Comparison of ENCODE assay signal across 9 mouse cellular contexts in the genomic region with DNA sequence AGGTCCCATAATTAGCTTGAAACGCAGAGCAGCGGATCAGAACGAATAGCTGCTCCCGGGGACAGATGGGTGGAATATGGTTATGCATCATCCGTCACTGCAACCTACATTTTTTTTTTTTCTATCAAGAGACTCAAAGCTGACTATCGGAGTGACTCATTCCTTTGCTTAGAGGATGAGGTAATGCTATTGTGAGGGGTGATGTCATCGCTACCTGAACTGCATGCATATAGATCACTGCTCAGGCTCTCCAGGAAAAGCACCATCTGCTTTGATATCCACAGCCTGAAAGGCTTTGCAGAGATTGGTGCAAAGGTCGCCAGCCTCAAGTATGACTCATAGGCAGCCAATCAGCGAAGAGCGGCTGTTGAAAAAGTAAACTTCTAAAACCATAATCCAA. TPM values are rescaled to one million over a fixed set of nuclear protein-coding genes. Genes with fewer than 3 reads are reported as not detected.
DNase-seq lines count a peak whose midpoint lies in the region; ATAC-seq and TF ChIP-seq lines count a peak whose summit lies in the region.
"Had no signal": no experiment of that assay in that cellular context is flagged by ENCODE, and none has a peak within 500 bp of the region (broad histone marks: within the 10 kb centered on the region; RNA-seq: fewer than 3 reads in every experiment).

No protein-coding gene starts in this region.

- peak; percentile 69; the same call in 1 of the 2 replicates for ATAC-seq in neural tube, embryonic 11.5 days (ENCODE audit: insufficient read depth, low FRiP score, low TSS enrichment)
- ATAC-seq in forebrain, embryonic 15.5 days (replicated peaks): peak; percentile 86
- ATAC-seq in intestine, embryonic 16.5 days: peak; percentile 99
- peak; percentile 74 for ATAC-seq in midbrain, embryonic 16.5 days

- H3K9me3 ChIP-seq in neural tube, embryonic 11.5 days (ENCODE audit: control insufficient read depth, low read length): no peaks in the 10 kb centered on the region
- H3K9me3 ChIP-seq in forebrain, embryonic 15.5 days: no peaks in the 10 kb centered on the region
- H3K9me3 ChIP-seq in intestine, embryonic 16.5 days (ENCODE audit: control insufficient read depth, low read length): no peaks in the 10 kb centered on the region
- no peaks in the 10 kb centered on the region for H3K9me3 ChIP-seq in midbrain, embryonic 16.5 days (replicated peaks; ENCODE audit: control insufficient read depth, low read length, poor library complexity, severe bottlenecking)
- H3K9me3 ChIP-seq: embryonic facial prominence, embryonic 15.5 days had no signal

- TF ChIP-seq CTCF in lung, adult 2 months (IDR thresholded peaks at IDR 0.05; ENCODE audit: insufficient read depth, low read length): no peak

- H3K27me3 ChIP-seq in neural tube, embryonic 11.5 days (ENCODE audit: control insufficient read depth, insufficient read depth, low read length): no peaks in the 10 kb centered on the region
- no peaks in the 10 kb centered on the region for H3K27me3 ChIP-seq in forebrain, embryonic 15.5 days
- H3K27me3 ChIP-seq in intestine, embryonic 16.5 days (replicated peaks; ENCODE audit: control insufficient read depth, insufficient read depth, low read length): no peaks in the 10 kb centered on the region
- H3K27me3 ChIP-seq in midbrain, embryonic 16.5 days (ENCODE audit: control insufficient read depth, insufficient read depth, low read depth, low read length): no peaks in the 10 kb centered on the region
- H3K27me3 ChIP-seq: embryonic facial prominence, embryonic 15.5 days had no signal

- no peaks in the 10 kb centered on the region for H3K4me1 ChIP-seq in neural tube, embryonic 11.5 days (ENCODE audit: control insufficient read depth, insufficient read depth, low read length)
- peaks cover 15% of the 10 kb centered on the region for H3K4me1 ChIP-seq in forebrain, embryonic 15.5 days
- H3K4me1 ChIP-seq in intestine, embryonic 16.5 days (ENCODE audit: control insufficient read depth, insufficient read depth, low read length): peaks cover 22% of the 10 kb centered on the region; the same call in 1 of the 2 replicates
- peaks cover 5% of the 10 kb centered on the region; the same call in 1 of the 2 replicates for H3K4me1 ChIP-seq in midbrain, embryonic 16.5 days (ENCODE audit: control insufficient read depth, insufficient read depth, low read length)
- peaks cover 4% of the 10 kb centered on the region for H3K4me1 ChIP-seq in lung, adult 2 months (ENCODE audit: control insufficient read depth, insufficient read depth, low read length)
- H3K4me1 ChIP-seq: embryonic facial prominence, embryonic 15.5 days had no signal

- H3K9ac ChIP-seq in neural tube, embryonic 11.5 days (ENCODE audit: low read length): no peak overlapping the region
- no peak overlapping the region for H3K9ac ChIP-seq in forebrain, embryonic 15.5 days (replicated peaks)
- no peak overlapping the region for H3K9ac ChIP-seq in intestine, embryonic 16.5 days (ENCODE audit: low read depth, low read length)
- H3K9ac ChIP-seq in midbrain, embryonic 16.5 days (ENCODE audit: low read depth, low read length): no peak overlapping the region
- H3K9ac ChIP-seq: embryonic facial prominence, embryonic 15.5 days had no signal

- no peaks in the 10 kb centered on the region for H3K36me3 ChIP-seq in neural tube, embryonic 11.5 days (ENCODE audit: control insufficient read depth, insufficient read depth, low read length)
- no peaks in the 10 kb centered on the region for H3K36me3 ChIP-seq in forebrain, embryonic 15.5 days
- H3K36me3 ChIP-seq in intestine, embryonic 16.5 days (ENCODE audit: control insufficient read depth, insufficient read depth, low read length): no peaks in the 10 kb centered on the region
- H3K36me3 ChIP-seq in midbrain, embryonic 16.5 days (ENCODE audit: control insufficient read depth, insufficient read depth, low read length): no peaks in the 10 kb centered on the region
- H3K36me3 ChIP-seq: embryonic facial prominence, embryonic 15.5 days had no signal

- H3K4me3 ChIP-seq in neural tube, embryonic 11.5 days (ENCODE audit: low read depth, low read length): no peak overlapping the region
- no peak overlapping the region for H3K4me3 ChIP-seq in forebrain, embryonic 15.5 days
- no peak overlapping the region for H3K4me3 ChIP-seq in intestine, embryonic 16.5 days (ENCODE audit: low read length)
- no peak overlapping the region for H3K4me3 ChIP-seq in midbrain, embryonic 16.5 days (ENCODE audit: low read depth, low read length)
- H3K4me3 ChIP-seq in lung, adult 2 months (replicated peaks; ENCODE audit: extremely low read depth, low read depth, low read length): no peak overlapping the region
- H3K4me3 ChIP-seq: embryonic facial prominence, embryonic 15.5 days had no signal

- WGBS in neural tube, embryonic 11.5 days: 77% methylated on average over 10 of the region's 10 CpGs
- WGBS in forebrain, embryonic 15.5 days: 31% methylated on average over 10 of the region's 10 CpGs
- 49% methylated on average over 10 of the region's 10 CpGs for WGBS in intestine, embryonic 16.5 days
- WGBS in midbrain, embryonic 16.5 days: 63% methylated on average over 10 of the region's 10 CpGs
- WGBS in lung, adult 2 months: 39% methylated on average over 10 of the region's 10 CpGs

- intact Hi-C loops in gastrocnemius, postnatal 14 days (cut with DNase I; ENCODE audit: low total_unique reads): no loop called here

- no peak overlapping the region for H3K27ac ChIP-seq in neural tube, embryonic 11.5 days (ENCODE audit: low read depth, low read length)
- 0 out of 2 replicates have a peak overlapping the region, but pooled peaks have one; percentile 39 for H3K27ac ChIP-seq in forebrain, embryonic 15.5 days (replicated peaks)
- H3K27ac ChIP-seq in intestine, embryonic 16.5 days (ENCODE audit: low read length): no peak overlapping the region
- no peak overlapping the region for H3K27ac ChIP-seq in midbrain, embryonic 16.5 days (ENCODE audit: low read length)
- H3K27ac ChIP-seq: embryonic facial prominence, embryonic 15.5 days had no signal

- TF ChIP-seq POLR2A in lung, adult 2 months (IDR thresholded peaks at IDR 0.05; ENCODE audit: borderline replicate concordance, extremely low read depth, low read depth, low read length): no peak

- no peak for DNase-seq in neural tube, embryonic 11.5 days (ENCODE audit: low spot score)
- DNase-seq in neural tube, embryonic 10.5 days (ENCODE audit: extremely low spot score, low spot score): no peak
- DNase-seq in adrenal gland, postnatal 25 days: peak; percentile 26
- no peak for DNase-seq in gastrocnemius, postnatal 14 days
- no peak for DNase-seq in lung, adult 2 months

- H3K4me2 ChIP-seq in neural tube, embryonic 11.5 days (ENCODE audit: low read depth): no peak overlapping the region
- peak overlapping the region; percentile 19; the same call in 1 of the 2 replicates for H3K4me2 ChIP-seq in forebrain, embryonic 15.5 days (replicated peaks)
- peak overlapping the region; percentile 17; the same call in 1 of the 2 replicates for H3K4me2 ChIP-seq in intestine, embryonic 16.5 days (ENCODE audit: low read depth, low read length)
- peak overlapping the region; percentile 7; the same call in 1 of the 2 replicates for H3K4me2 ChIP-seq in midbrain, embryonic 16.5 days (ENCODE audit: low read length)
- H3K4me2 ChIP-seq: embryonic facial prominence, embryonic 15.5 days had no signal

RNA-seq across cellular contexts. Expression of a gene that starts 27.8 kb away (rescaled TPM):
- 10.7 and 10.9 TPM in 2 replicates for polyA plus RNA-seq in neural tube, embryonic 11.5 days (2014; fragmentation: Nextera tagmentation; extraction: Ambion mirVana)
- total RNA-seq in adrenal gland, postnatal 25 days (2021): 19.1 and 22.6 TPM in 2 replicates
- 15.9 and 16.2 TPM in 2 replicates for polyA plus RNA-seq in forebrain, embryonic 15.5 days (2015; fragmentation: Nextera tagmentation; extraction: Ambion mirVana)
- polyA plus RNA-seq in intestine, embryonic 16.5 days (2015; fragmentation: Nextera tagmentation; extraction: Ambion mirVana): 6.6 and 9.8 TPM in 2 replicates
- 12.5 and 13.4 TPM in 2 replicates for polyA plus RNA-seq in midbrain, embryonic 16.5 days (2015; fragmentation: Nextera tagmentation; extraction: Ambion mirVana)
- 1 to 10 TPM; 7.0 to 9.5 TPM for total RNA-seq in gastrocnemius, postnatal 14 days (2021)
- polyA plus RNA-seq in lung, adult 2 months (2012; rRNA removed): 12.6 and 14.8 TPM in 2 replicates

RNA-seq across cellular contexts. Expression of a gene that starts 46.6 kb away (rescaled TPM):
- polyA plus RNA-seq in neural tube, embryonic 11.5 days (2014; fragmentation: Nextera tagmentation; extraction: Ambion mirVana): not detected in 2 replicates
- total RNA-seq in adrenal gland, postnatal 25 days (2021): not detected in 2 replicates
- polyA plus RNA-seq in forebrain, embryonic 15.5 days (2015; fragmentation: Nextera tagmentation; extraction: Ambion mirVana): not detected in 2 replicates
- not detected in 2 replicates for polyA plus RNA-seq in intestine, embryonic 16.5 days (2015; fragmentation: Nextera tagmentation; extraction: Ambion mirVana)
- polyA plus RNA-seq in midbrain, embryonic 16.5 days (2015; fragmentation: Nextera tagmentation; extraction: Ambion mirVana): not detected in 2 replicates
- total RNA-seq in gastrocnemius, postnatal 14 days (2021): not detected
- not detected in 2 replicates for polyA plus RNA-seq in lung, adult 2 months (2012; rRNA removed)
- polyA plus RNA-seq: embryonic facial prominence, embryonic 15.5 days had no signal
